Mouse (Mus musculus) G1E (cell line): Measurements from ENCODE around the gene Midn.

Experiments
- CTCF ChIP-seq: IDR thresholded peaks from 2 replicates; pipeline ENCODE4 v1.5.1; 2012; ENCODE audit warnings: low read depth, low read length, inconsistent platforms, mixed read lengths
- GATA1 ChIP-seq: IDR thresholded peaks from 2 replicates; pipeline ENCODE4 v1.6.1; 2012; ENCODE audit warnings: borderline replicate concordance, low read length, inconsistent platforms, mixed read lengths
- POLR2AphosphoS5 ChIP-seq: IDR thresholded peaks from 2 replicates; pipeline ENCODE4 v1.6.1; 2012; ENCODE audit warnings: low read depth, low read length, inconsistent platforms; ENCODE audit not compliant: insufficient replicate concordance
- TAL1 ChIP-seq: conservative IDR thresholded peaks from 2 replicates; pipeline ENCODE4 v1.6.1; 2012; ENCODE audit warnings: low read depth, low read length, inconsistent platforms, mixed read lengths

GRCm38 (mm10) chr10:80169070-80169469, 21.0 kb downstream of the Midn start:
- no peak for TF ChIP-seq CTCF
- no peak for TF ChIP-seq GATA1
- TF ChIP-seq POLR2AphosphoS5, result no peak
- TF ChIP-seq TAL1, result no peak
